Mouse (Mus musculus): ENCODE data around the gene Cfap97. TPM values are rescaled to one million over a fixed set of nuclear protein-coding genes. Genes with fewer than 3 reads are reported as not detected.
A peak's percentile ranks its signal among the peaks of the same experiment; 100 is the strongest.

The Cfap97 gene
- total and polyA plus RNA-seq, 3 experiments: 11.8 to 20.9 (median 14.4) TPM

GRCm38 (mm10) chr8:46209057-46209456 lies 57.5 kb downstream of the Cfap97 start:
- Histone ChIP-seq H3K27me3 (replicated peaks) (no peaks in the 10 kb centered on the region), H3K79me2 (replicated peaks; ENCODE audit: control insufficient read depth, extremely low read depth, insufficient read depth, poor library complexity, severe bottlenecking) (peaks cover 19% of the 10 kb centered on the region), H3K4me3 (replicated peaks in 1 of 3; ENCODE audit: low read depth in 2 of 3, low read length in 2 of 3, poor library complexity in 1 of 3) (peak overlapping the region; percentile 38 to 93 (median 79)), H3K27ac (ENCODE audit: insufficient read depth, low read depth) (no peak overlapping the region), H3K4me1 (ENCODE audit: control insufficient read depth in 1 of 2, insufficient read depth in 2 of 2) (peaks cover 2 to 35% of the 10 kb centered on the region in 2 experiments; a peak in 2 of 4 replicates), H3K9me3 (replicated peaks; ENCODE audit: low read length) (no peaks in the 10 kb centered on the region), H3K36me3 (replicated peaks in 1 of 2; ENCODE audit: control insufficient read depth in 1 of 2, insufficient read depth in 1 of 2, low read length in 1 of 2) (peaks cover 39 to 52% of the 10 kb centered on the region in 2 experiments), H3K4me2 (ENCODE audit: insufficient read depth, low read depth, poor library complexity, severe bottlenecking) (peak overlapping the region; percentile 80), H3K9ac (ENCODE audit: insufficient read depth, low read depth) (peak overlapping the region; percentile 91; the same call in 1 of the 2 replicates)
- DNase-seq (ENCODE audit: extremely low read depth): peak; percentile 35
- dilution Hi-C loops (cut with MboI; ENCODE audit: extremely low pct_ligation_motif_present, extremely low pct_unique_long_range_greater_than_20kb, low sequenced_read_pairs) (no loop called here), in situ Hi-C loops (cut with MboI; ENCODE audit: low pct_ligation_motif_present, low pct_unique_long_range_greater_than_20kb, low sequenced_read_pairs) (loop anchor here (25.0 kb wide), 1 partner anchor 728 kb away; no protein-coding TSS in a partner anchor)
- TF ChIP-seq USF2 (conservative IDR thresholded peaks at IDR 0.05; ENCODE audit: low read depth, low read length): no peak
- no peak for TF ChIP-seq ZMIZ1 (IDR thresholded peaks at IDR 0.05; ENCODE audit: low read depth, low read length)
- TF ChIP-seq CHD2 (IDR thresholded peaks at IDR 0.05; ENCODE audit: low read length): no peak
- no peak for TF ChIP-seq CTCF (conservative IDR thresholded peaks at IDR 0.05 in 1 of 2, IDR thresholded peaks at IDR 0.05 in 1 of 2; ENCODE audit: low read depth in 2 of 2, low read length in 2 of 2)
- TF ChIP-seq MEF2A (IDR thresholded peaks at IDR 0.05; ENCODE audit: borderline replicate concordance, low read depth, low read length): no peak
- TF ChIP-seq USF1 (IDR thresholded peaks at IDR 0.05; ENCODE audit: low read depth, low read length): no peak
- no peak for TF ChIP-seq UBTF (IDR thresholded peaks at IDR 0.05; ENCODE audit: low read depth, low read length)
- no peak for TF ChIP-seq POLR2A (IDR thresholded peaks at IDR 0.05; ENCODE audit: low read depth, low read length)
- no peak for TF ChIP-seq ZC3H11A (IDR thresholded peaks at IDR 0.05; ENCODE audit: low read depth, low read length)
- no peak for TF ChIP-seq MYC (IDR thresholded peaks at IDR 0.05; ENCODE audit: low read depth, low read length)
- TF ChIP-seq SMC3 (IDR thresholded peaks at IDR 0.05; ENCODE audit: low read depth, low read length): no peak
- TF ChIP-seq IRF4 (IDR thresholded peaks at IDR 0.05; ENCODE audit: low read depth, low read length): no peak
- no peak for TF ChIP-seq KAT2A (IDR thresholded peaks at IDR 0.05; ENCODE audit: insufficient replicate concordance, low read length)
- no peak for TF ChIP-seq NRF1 (IDR thresholded peaks at IDR 0.05; ENCODE audit: low read depth, low read length)

DNA sequence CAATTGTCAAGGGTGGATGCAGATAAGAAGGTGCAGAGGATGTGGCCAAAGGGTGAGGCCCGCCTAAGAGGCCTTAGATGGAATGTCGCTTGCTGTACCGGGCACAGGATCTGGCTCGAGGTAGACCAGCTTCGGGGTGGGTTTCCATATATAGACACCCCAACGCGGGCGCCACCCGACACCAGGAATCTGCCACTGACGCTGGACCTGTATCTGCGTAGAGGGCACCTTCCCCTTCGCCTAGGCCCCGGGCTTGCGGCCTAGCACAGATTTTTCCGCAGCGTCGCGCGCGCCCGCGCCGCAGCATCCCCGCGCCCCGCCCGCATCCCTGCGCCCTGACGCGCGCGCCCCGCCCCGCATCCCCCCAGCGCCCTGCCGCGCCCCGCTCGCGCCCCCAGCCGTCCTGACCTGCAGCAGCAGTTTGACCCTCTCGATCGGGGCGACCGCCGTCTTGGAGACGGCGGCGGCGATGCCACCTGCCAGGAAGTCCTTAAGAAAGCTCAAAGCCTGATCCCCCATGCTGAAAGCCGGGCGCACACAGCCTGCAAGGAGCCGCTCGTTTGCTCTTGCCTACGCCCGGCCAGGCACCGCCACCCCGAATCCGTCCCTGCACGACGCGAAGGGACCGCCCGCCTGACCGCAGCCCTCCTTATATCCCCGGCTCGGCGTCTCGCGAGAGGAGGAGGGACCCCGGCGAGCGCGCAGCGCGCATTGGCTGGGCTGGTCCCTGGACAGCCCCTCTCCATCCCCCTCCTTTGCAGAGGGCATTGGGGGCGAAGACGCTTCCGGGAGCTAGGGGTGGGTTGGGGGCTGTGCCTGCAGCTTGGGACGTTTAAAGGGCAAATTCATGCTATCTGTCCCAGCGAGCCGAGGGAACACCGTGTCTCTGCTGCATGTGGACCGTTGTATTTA lies 59.1 kb downstream of the Cfap97 start, which contains the start of gene Slc25a4:
Gene Slc25a4, minus strand, starts transcription at position 881 of the 912 bp plus-strand sequence.
- H3K9ac ChIP-seq (ENCODE audit: insufficient read depth, low read depth): peak within 1 kb of the TSS; percentile 91
- dilution Hi-C loops (cut with MboI; ENCODE audit: extremely low pct_ligation_motif_present, extremely low pct_unique_long_range_greater_than_20kb, low sequenced_read_pairs) (no loop called here), in situ Hi-C loops (cut with MboI; ENCODE audit: low pct_ligation_motif_present, low pct_unique_long_range_greater_than_20kb, low sequenced_read_pairs) (loop anchor here (25.0 kb wide), 1 partner anchor 727 kb away; no protein-coding TSS in a partner anchor)
- peak within 1 kb of the TSS; percentile 73 to 93 (median 79) for H3K4me3 ChIP-seq (replicated peaks in 1 of 3; ENCODE audit: low read depth in 2 of 3, low read length in 2 of 3, poor library complexity in 1 of 3)
- H3K9me3 ChIP-seq (replicated peaks; ENCODE audit: low read length): no peaks in the 10 kb centered on the region
- DNase-seq (ENCODE audit: extremely low read depth): peak; percentile 92
- peak within 1 kb of the TSS; percentile 58; the same call in 1 of the 2 replicates for H3K27ac ChIP-seq (ENCODE audit: insufficient read depth, low read depth)
- peak within 1 kb of the TSS; percentile 80; the same call in 1 of the 2 replicates for H3K4me2 ChIP-seq (ENCODE audit: insufficient read depth, low read depth, poor library complexity, severe bottlenecking)
- H3K36me3 ChIP-seq (replicated peaks in 1 of 2; ENCODE audit: control insufficient read depth in 1 of 2, insufficient read depth in 1 of 2, low read length in 1 of 2): peaks cover 30 to 37% of the 10 kb centered on the region in 2 experiments
- no peaks in the 10 kb centered on the region for H3K27me3 ChIP-seq (replicated peaks)
- peaks cover 19% of the 10 kb centered on the region for H3K79me2 ChIP-seq (replicated peaks; ENCODE audit: control insufficient read depth, extremely low read depth, insufficient read depth, poor library complexity, severe bottlenecking)
- H3K4me1 ChIP-seq (ENCODE audit: control insufficient read depth in 1 of 2, insufficient read depth in 2 of 2): peaks cover 2 to 35% of the 10 kb centered on the region in 2 experiments; a peak in 2 of 4 replicates
- TF ChIP-seq USF2 (conservative IDR thresholded peaks at IDR 0.05; ENCODE audit: low read depth, low read length) (no peak), IRF4 (IDR thresholded peaks at IDR 0.05; ENCODE audit: low read depth, low read length) (0 out of 2 replicates have a peak, but pooled peaks have one; percentile 28), TCF12 (IDR thresholded peaks at IDR 0.05; ENCODE audit: low read depth, low read length) (peak; percentile 95), ZC3H11A (IDR thresholded peaks at IDR 0.05; ENCODE audit: low read depth, low read length) (no peak), GABPA (IDR thresholded peaks at IDR 0.05; ENCODE audit: insufficient replicate concordance, low read depth, low read length) (no peak), JUND (conservative IDR thresholded peaks at IDR 0.05; ENCODE audit: low read depth, low read length) (no peak), E2F4 (IDR thresholded peaks at IDR 0.05; ENCODE audit: insufficient replicate concordance, low read depth, low read length) (no peak), MXI1 (IDR thresholded peaks at IDR 0.05; ENCODE audit: low read depth, low read length) (peak; percentile 89), USF1 (IDR thresholded peaks at IDR 0.05; ENCODE audit: low read depth, low read length) (no peak), ZNF384 (IDR thresholded peaks at IDR 0.05; ENCODE audit: low read depth, low read length) (no peak), NELFE (IDR thresholded peaks at IDR 0.05; ENCODE audit: low read depth, low read length) (peak; percentile 99), BHLHE40 (IDR thresholded peaks at IDR 0.05; ENCODE audit: low read depth, low read length) (no peak), SIN3A (IDR thresholded peaks at IDR 0.05; ENCODE audit: low read length) (peak; percentile 67; the same call in 1 of the 2 replicates), HCFC1 (IDR thresholded peaks at IDR 0.05; ENCODE audit: low read depth, low read length) (peak; percentile 73), KAT2A (IDR thresholded peaks at IDR 0.05; ENCODE audit: insufficient replicate concordance, low read length) (0 out of 2 replicates have a peak, but pooled peaks have one; percentile 54), POLR2AphosphoS2 (IDR thresholded peaks at IDR 0.05; ENCODE audit: low read depth, low read length) (peak; percentile 71; the same call in 1 of the 2 replicates), CHD1 (IDR thresholded peaks at IDR 0.05; ENCODE audit: low read depth, low read length) (peak; percentile 25; the same call in 1 of the 2 replicates), PAX5 (IDR thresholded peaks at IDR 0.05; ENCODE audit: low read length) (no peak), TBP (conservative IDR thresholded peaks at IDR 0.05; ENCODE audit: low read depth, low read length) (peak; percentile 95), MEF2A (IDR thresholded peaks at IDR 0.05; ENCODE audit: borderline replicate concordance, low read depth, low read length) (peak; percentile 60), EP300 (IDR thresholded peaks at IDR 0.05; ENCODE audit: low read length) (no peak)
